Mouse (Mus musculus): ENCODE measurements around the gene C130032M10Rik. TPM values are rescaled to one million over a fixed set of nuclear protein-coding genes. Genes with fewer than 3 reads are reported as not detected.
"Not testable (repeated sequence)": the region's sequence is repeated elsewhere in the genome, so short reads cannot be mapped to it uniquely, and the experiment has no call there.

Gene C130032M10Rik
- total RNA-seq, 2 experiments from 2014 or later, result not detected

- no peak for DNase-seq
- intact Hi-C loops (cut with DNase I; ENCODE audit: low total_unique reads), result no loop called here
Measured at GRCm38 (mm10) chr9:114512831-114513230, 2.7 kb upstream of the C130032M10Rik start.

GRCm38 (mm10) chr9:114517924-114518497 lies 2.5 kb downstream of the C130032M10Rik start:
- DNase-seq, result no peak
- intact Hi-C loops (cut with DNase I; ENCODE audit: low total_unique reads), result no loop called here

- DNase-seq, result no peak
- intact Hi-C loops (cut with DNase I; ENCODE audit: low total_unique reads), result no loop called here
Measured at GRCm38 (mm10) chr9:114518812-114519477, 3.4 kb downstream of the C130032M10Rik start.

GRCm38 (mm10) chr9:114520529-114520928 lies 5.0 kb downstream of the C130032M10Rik start:
- DNase-seq; intact Hi-C loops (cut with DNase I; ENCODE audit: low total_unique reads): not testable (repeated sequence)

GRCm38 (mm10) chr9:114522041-114522440 lies 6.5 kb downstream of the C130032M10Rik start:
- no peak for DNase-seq
- intact Hi-C loops (cut with DNase I; ENCODE audit: low total_unique reads), result no loop called here

GRCm38 (mm10) chr9:114522501-114522900 lies 7.0 kb downstream of the C130032M10Rik start:
- intact Hi-C loops (cut with DNase I; ENCODE audit: low total_unique reads), result no loop called here
- DNase-seq, result no peak

- no peak for DNase-seq
- intact Hi-C loops (cut with DNase I; ENCODE audit: low total_unique reads), result no loop called here
Measured at GRCm38 (mm10) chr9:114525073-114525633, 9.7 kb downstream of the C130032M10Rik start.

GRCm38 (mm10) chr9:114525891-114526290 lies 10.4 kb downstream of the C130032M10Rik start:
- intact Hi-C loops (cut with DNase I; ENCODE audit: low total_unique reads), result no loop called here
- no peak for DNase-seq

- intact Hi-C loops (cut with DNase I; ENCODE audit: low total_unique reads), result no loop called here
- no peak for DNase-seq
Measured at GRCm38 (mm10) chr9:114526581-114526980, 11.1 kb downstream of the C130032M10Rik start.

- intact Hi-C loops (cut with DNase I; ENCODE audit: low total_unique reads), result no loop called here
- peak; percentile 54 for DNase-seq
Measured at GRCm38 (mm10) chr9:114527085-114527484, 11.6 kb downstream of the C130032M10Rik start.

- peak; percentile 31 for DNase-seq
- intact Hi-C loops (cut with DNase I; ENCODE audit: low total_unique reads), result no loop called here
Measured at GRCm38 (mm10) chr9:114527992-114528679, 12.6 kb downstream of the C130032M10Rik start.

GRCm38 (mm10) chr9:114528680-114529048 lies 13.2 kb downstream of the C130032M10Rik start:
- no peak for DNase-seq

GRCm38 (mm10) chr9:114531276-114531675 lies 15.8 kb downstream of the C130032M10Rik start:
- intact Hi-C loops (cut with DNase I; ENCODE audit: low total_unique reads), result no loop called here
- DNase-seq, result no peak

More at GRCm38 (mm10) chr9:114528680-114529048, 13.2 kb downstream of the C130032M10Rik start:
- intact Hi-C loops (cut with DNase I; ENCODE audit: low total_unique reads), result no loop called here

- no peak for DNase-seq
- intact Hi-C loops (cut with DNase I; ENCODE audit: low total_unique reads), result no loop called here
Measured at GRCm38 (mm10) chr9:114533848-114534247, 18.4 kb downstream of the C130032M10Rik start.

- DNase-seq, result no peak
- intact Hi-C loops (cut with DNase I; ENCODE audit: low total_unique reads), result no loop called here
Measured at GRCm38 (mm10) chr9:114534747-114535517, 19.4 kb downstream of the C130032M10Rik start.

GRCm38 (mm10) chr9:114536628-114537027 lies 21.1 kb downstream of the C130032M10Rik start:
- no peak for DNase-seq
- intact Hi-C loops (cut with DNase I; ENCODE audit: low total_unique reads), result no loop called here

- intact Hi-C loops (cut with DNase I; ENCODE audit: low total_unique reads), result no loop called here
- DNase-seq, result peak; percentile 38
Measured at GRCm38 (mm10) chr9:114538996-114539563, 23.6 kb downstream of the C130032M10Rik start.

- DNase-seq, result no peak
- intact Hi-C loops (cut with DNase I; ENCODE audit: low total_unique reads), result no loop called here
Measured at GRCm38 (mm10) chr9:114541279-114541741, 25.8 kb downstream of the C130032M10Rik start.

All from gastrocnemius, postnatal 14 days (tissue).